Mouse (Mus musculus) stomach, embryonic 14.5 days (tissue): Measurements from ENCODE around the gene Efr3b. TPM values are rescaled to one million over a fixed set of nuclear protein-coding genes. Genes with fewer than 3 reads are reported as not detected.

Experiments
- ATAC-seq: fragments of 200-750 bp; cut with Nextera tagmentation; 2 replicates; pipeline ENCODE4 v1.8.0; 2017; ENCODE audit warnings: low read depth, moderate TSS enrichment; ENCODE audit not compliant: insufficient number of reproducible peaks, insufficient read depth, low FRiP score
- H3K27ac ChIP-seq: fragments of 300-500 bp; sonication (generic); 2 replicates; pipeline ENCODE4 v1.5.1; 2014; ENCODE audit warnings: mild to moderate bottlenecking, low read length, moderate library complexity, mixed read lengths
- H3K27me3 ChIP-seq: fragments of 300-500 bp; sonication (generic); 2 replicates; pipeline ENCODE4 v1.6.1; 2014; ENCODE audit warnings: low read length, control low read depth, mixed read lengths; ENCODE audit not compliant: control insufficient read depth, insufficient read depth
- H3K36me3 ChIP-seq: fragments of 300-500 bp; sonication (generic); 2 replicates; pipeline ENCODE4 v1.6.1; 2014; ENCODE audit warnings: mild to moderate bottlenecking, control low read depth, low read length, moderate library complexity, mixed read lengths; ENCODE audit not compliant: control insufficient read depth, insufficient read depth
- H3K4me1 ChIP-seq: fragments of 300-500 bp; sonication (generic); 2 replicates; pipeline ENCODE4 v1.6.1; 2014; ENCODE audit warnings: low read length, control low read depth, mixed read lengths; ENCODE audit not compliant: control insufficient read depth, insufficient read depth
- H3K4me2 ChIP-seq: fragments of 300-500 bp; sonication (generic); replicated peaks from 2 replicates; pipeline ENCODE4 v1.6.1; 2014; ENCODE audit warnings: low read depth, low read length, control low read depth
- H3K4me3 ChIP-seq: fragments of 300-500 bp; sonication (generic); 2 replicates; pipeline ENCODE4 v1.5.1; 2014; ENCODE audit warnings: low read depth, low read length, control low read depth
- H3K9ac ChIP-seq: fragments of 300-500 bp; sonication (generic); replicated peaks from 2 replicates; pipeline ENCODE4 v1.6.1; 2014; ENCODE audit warnings: low read depth, mild to moderate bottlenecking, control low read depth, low read length, moderate library complexity, mixed read lengths
- H3K9me3 ChIP-seq: fragments of 300-500 bp; sonication (generic); 2 replicates; pipeline ENCODE4 v1.6.1; 2016; ENCODE audit warnings: low read depth, low read length, control low read depth; ENCODE audit not compliant: control insufficient read depth
- WGBS: fragments of 180-500 bp; shearing (Covaris S2); extraction: QIAGEN DNeasy Blood & Tissue Kit; methylation state at CpG from one replicate; pipeline ENCODE4 v1.1.7; 2014; 5-methylcytosine and 5-hydroxymethylcytosine counted together
- polyA plus RNA-seq: library from polyadenylated mRNA; unstranded; fragments of >200 nt; fragmentation: Nextera tagmentation; extraction: Ambion mirVana; gene quantifications from 2 replicates; pipeline ENCODE4 v1.2.1, GENCODE M21; 2014

Gene Efr3b
- polyA plus RNA-seq, 1 experiment from 2014 or later, result 3.5 TPM

DNA sequence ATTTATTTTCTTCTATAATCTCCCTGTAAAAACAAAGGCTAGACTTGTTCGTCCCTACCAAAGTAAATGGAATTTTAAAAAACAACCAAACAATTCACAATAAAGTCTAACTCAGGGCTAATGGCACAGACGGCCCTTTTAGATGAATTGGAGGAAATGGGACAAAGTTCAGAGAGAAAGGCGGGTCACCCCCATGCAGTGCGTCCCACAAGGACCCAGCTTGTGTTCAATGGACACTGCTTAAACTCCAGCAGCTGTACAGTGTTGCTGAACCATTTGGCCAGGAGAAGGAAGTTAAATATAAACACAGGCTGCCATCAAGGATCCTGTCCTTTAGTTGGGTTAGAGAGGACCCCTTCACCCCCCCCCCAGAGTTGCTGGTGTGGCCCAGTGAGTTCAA lies 30.9 kb downstream of the Efr3b start:
- Histone ChIP-seq H3K4me3 (no peak overlapping the region), H3K9ac (no peak overlapping the region), H3K27me3 (no peaks in the 10 kb centered on the region), H3K36me3 (no peaks in the 10 kb centered on the region), H3K27ac (peak overlapping the region; percentile 0; the same call in 1 of the 2 replicates), H3K9me3 (no peaks in the 10 kb centered on the region), H3K4me1 (peaks cover 11% of the 10 kb centered on the region; the same call in 1 of the 2 replicates), H3K4me2 (no peak overlapping the region)
- WGBS, result 37% methylated on average over 4 of the region's 4 CpGs
- ATAC-seq, result no peak

DNA sequence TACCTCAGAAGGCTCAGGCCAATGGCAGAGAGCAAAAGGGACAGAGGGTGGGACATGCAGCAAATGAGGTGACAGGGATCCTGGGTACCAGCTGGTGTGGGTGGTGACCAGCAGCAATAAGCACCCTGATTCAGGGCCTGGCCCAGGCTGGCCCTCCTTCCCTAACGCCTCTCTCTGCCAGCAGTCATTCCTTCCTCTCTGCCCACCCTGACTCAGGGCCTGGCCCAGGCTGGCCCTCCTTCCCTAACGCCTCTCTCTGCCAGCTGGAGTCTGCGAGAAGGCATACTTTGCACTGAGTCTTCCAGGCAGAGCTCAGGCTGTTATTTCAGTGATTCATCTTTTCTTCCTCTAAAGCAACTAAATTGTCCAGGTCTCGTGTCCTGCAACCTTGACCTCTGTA lies 31.5 kb downstream of the Efr3b start:
- H3K4me3 ChIP-seq, result no peak overlapping the region
- no peak overlapping the region; the same call in 1 of the 2 replicates for H3K27ac ChIP-seq
- no peaks in the 10 kb centered on the region for H3K9me3 ChIP-seq
- H3K4me1 ChIP-seq, result peaks cover 11% of the 10 kb centered on the region; the same call in 1 of the 2 replicates
- WGBS, result 42% methylated on average over 4 of the region's 4 CpGs
- no peak overlapping the region for H3K4me2 ChIP-seq
- H3K36me3 ChIP-seq, result no peaks in the 10 kb centered on the region
- ATAC-seq, result no peak
- H3K27me3 ChIP-seq, result no peaks in the 10 kb centered on the region
- H3K9ac ChIP-seq, result no peak overlapping the region; the same call in 1 of the 2 replicates

DNA sequence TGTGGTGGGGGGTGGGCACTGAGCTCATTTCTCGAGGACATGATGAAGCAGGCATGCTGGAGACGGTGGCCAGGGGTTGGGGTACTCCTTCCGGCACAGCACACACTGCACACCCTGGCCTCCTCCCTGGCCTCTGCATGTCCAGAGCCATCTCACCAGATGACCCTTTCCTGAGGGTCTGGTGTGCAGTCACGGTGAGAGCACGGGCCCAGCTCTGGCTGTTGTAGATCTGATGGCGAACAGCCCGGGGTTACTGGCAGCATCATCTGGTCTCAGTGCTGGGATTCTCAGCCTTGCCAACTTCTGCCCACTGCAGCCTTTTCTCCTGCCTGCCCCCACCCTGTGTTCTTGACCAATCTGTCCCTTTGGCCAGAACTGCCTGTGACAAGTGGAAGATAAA lies 32.6 kb downstream of the Efr3b start:
- no peak overlapping the region for H3K27ac ChIP-seq
- H3K4me1 ChIP-seq, result peaks cover 11% of the 10 kb centered on the region; the same call in 1 of the 2 replicates
- H3K4me2 ChIP-seq, result no peak overlapping the region
- no peaks in the 10 kb centered on the region for H3K27me3 ChIP-seq
- H3K36me3 ChIP-seq, result no peaks in the 10 kb centered on the region
- no peak for ATAC-seq
- no peaks in the 10 kb centered on the region for H3K9me3 ChIP-seq
- no peak overlapping the region for H3K4me3 ChIP-seq
- H3K9ac ChIP-seq, result no peak overlapping the region
- WGBS, result 74% methylated on average over 7 of the region's 7 CpGs

DNA sequence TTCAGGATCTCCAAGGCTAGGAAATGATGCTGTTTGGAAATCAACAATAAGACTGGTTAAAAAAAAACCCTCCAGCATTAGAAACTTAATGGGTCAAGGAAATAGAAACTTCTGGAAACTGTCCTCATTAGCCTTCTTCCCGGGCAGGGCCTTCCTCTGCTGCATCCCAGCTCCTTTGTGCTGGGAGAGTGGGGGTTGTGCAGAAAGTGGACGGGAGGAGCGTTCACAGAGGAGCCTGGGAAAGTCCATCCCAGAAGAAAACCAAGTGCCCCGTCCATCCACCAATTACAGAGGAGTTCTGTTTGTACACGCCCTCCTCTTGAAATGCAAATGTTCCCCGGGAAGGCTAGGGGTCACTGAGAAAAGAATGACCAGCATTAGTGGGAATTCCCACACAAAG lies 34.1 kb downstream of the Efr3b start:
- Histone ChIP-seq H3K27ac (no peak overlapping the region), H3K27me3 (no peaks in the 10 kb centered on the region), H3K4me3 (no peak overlapping the region), H3K9me3 (no peaks in the 10 kb centered on the region), H3K9ac (no peak overlapping the region), H3K4me2 (no peak overlapping the region), H3K4me1 (peaks cover 11% of the 10 kb centered on the region; the same call in 1 of the 2 replicates), H3K36me3 (no peaks in the 10 kb centered on the region)
- WGBS, result 30% methylated on average over 6 of the region's 6 CpGs
- ATAC-seq, result no peak

GRCm38 (mm10) chr12:4000406-4000805 lies 38.3 kb downstream of the Efr3b start:
- Histone ChIP-seq H3K27me3 (no peaks in the 10 kb centered on the region), H3K9me3 (no peaks in the 10 kb centered on the region), H3K4me2 (no peak overlapping the region), H3K4me1 (no peaks in the 10 kb centered on the region), H3K4me3 (no peak overlapping the region), H3K9ac (no peak overlapping the region), H3K36me3 (no peaks in the 10 kb centered on the region), H3K27ac (no peak overlapping the region)
- WGBS, result 83% methylated on average over 5 of the region's 5 CpGs
- no peak for ATAC-seq

DNA sequence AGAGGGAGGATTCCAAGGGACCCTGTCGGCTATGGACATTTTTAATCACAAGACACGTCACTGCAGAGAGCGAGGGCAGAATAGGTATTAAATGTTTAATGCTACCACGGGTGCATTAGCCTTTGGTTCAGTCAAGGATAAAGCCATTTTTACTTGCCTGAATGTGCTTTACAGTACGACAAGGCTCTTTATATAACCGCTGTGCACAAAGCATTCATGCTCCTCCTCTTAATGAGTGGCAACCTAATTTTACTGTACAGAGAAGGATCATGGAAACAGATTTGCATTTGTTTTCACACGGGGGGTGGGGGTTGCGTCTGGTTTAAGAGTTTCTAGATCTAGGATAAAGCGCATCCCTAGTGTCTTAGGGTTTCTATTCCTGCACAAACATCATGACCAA lies 42.0 kb downstream of the Efr3b start:
- Histone ChIP-seq H3K27me3 (no peaks in the 10 kb centered on the region), H3K4me1 (no peaks in the 10 kb centered on the region), H3K27ac (no peak overlapping the region), H3K4me3 (no peak overlapping the region), H3K9ac (no peak overlapping the region), H3K9me3 (no peaks in the 10 kb centered on the region), H3K4me2 (no peak overlapping the region), H3K36me3 (no peaks in the 10 kb centered on the region)
- ATAC-seq, result no peak
- 86% methylated on average over 9 of the region's 9 CpGs for WGBS

DNA sequence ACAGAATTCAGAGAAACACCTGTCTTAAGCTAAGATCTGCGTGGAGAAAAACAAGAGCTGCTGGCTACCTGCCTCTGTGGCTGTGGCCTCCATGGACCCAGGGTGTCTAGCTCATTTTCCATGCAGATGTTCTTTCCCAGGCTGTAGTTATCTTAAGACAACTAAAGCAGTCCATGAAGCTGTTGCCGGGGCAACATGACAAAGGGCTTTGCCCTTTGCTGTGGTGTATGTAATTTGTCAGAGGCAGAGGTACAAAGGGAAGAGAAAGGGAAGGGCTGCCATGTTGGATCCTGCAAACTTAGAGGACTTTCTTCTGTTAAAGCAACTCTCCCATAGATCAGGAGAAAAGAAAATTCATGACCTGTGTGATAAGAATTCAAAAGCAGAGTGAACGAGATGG lies 47.7 kb downstream of the Efr3b start:
- no peak for ATAC-seq
- WGBS, result 78% methylated on average over 3 of the region's 3 CpGs
- Histone ChIP-seq H3K9me3 (no peaks in the 10 kb centered on the region), H3K36me3 (no peaks in the 10 kb centered on the region), H3K27ac (no peak overlapping the region), H3K4me1 (no peaks in the 10 kb centered on the region), H3K4me3 (no peak overlapping the region), H3K4me2 (no peak overlapping the region), H3K9ac (no peak overlapping the region), H3K27me3 (no peaks in the 10 kb centered on the region)

DNA sequence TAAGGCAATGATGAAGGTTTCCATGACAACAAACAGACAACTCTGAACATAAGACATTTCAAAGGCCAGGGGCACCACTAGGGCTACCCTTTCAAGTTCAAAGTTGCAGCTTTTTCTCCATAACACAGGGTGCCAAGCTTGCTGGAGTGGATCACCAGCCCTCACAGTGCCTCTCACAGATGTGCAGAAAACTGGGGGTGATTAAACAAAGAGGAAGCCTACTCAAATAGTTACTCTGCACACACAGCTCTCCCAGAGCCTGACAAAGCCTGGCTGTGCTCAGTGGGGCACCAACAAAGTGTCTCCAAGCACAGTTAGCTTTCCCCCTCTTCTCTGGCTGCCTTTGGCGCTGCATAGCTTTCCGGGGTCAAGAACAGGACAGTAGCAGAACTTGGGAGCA lies 48.8 kb downstream of the Efr3b start:
- H3K9me3 ChIP-seq, result no peaks in the 10 kb centered on the region
- no peak overlapping the region for H3K27ac ChIP-seq
- H3K36me3 ChIP-seq, result no peaks in the 10 kb centered on the region
- H3K4me1 ChIP-seq, result no peaks in the 10 kb centered on the region
- peak; percentile 56; the same call in 1 of the 2 replicates for ATAC-seq
- no peak overlapping the region for H3K4me2 ChIP-seq
- no peak overlapping the region for H3K9ac ChIP-seq
- H3K4me3 ChIP-seq, result no peak overlapping the region
- 56% methylated on average over 2 of the region's 2 CpGs for WGBS
- no peaks in the 10 kb centered on the region for H3K27me3 ChIP-seq

DNA sequence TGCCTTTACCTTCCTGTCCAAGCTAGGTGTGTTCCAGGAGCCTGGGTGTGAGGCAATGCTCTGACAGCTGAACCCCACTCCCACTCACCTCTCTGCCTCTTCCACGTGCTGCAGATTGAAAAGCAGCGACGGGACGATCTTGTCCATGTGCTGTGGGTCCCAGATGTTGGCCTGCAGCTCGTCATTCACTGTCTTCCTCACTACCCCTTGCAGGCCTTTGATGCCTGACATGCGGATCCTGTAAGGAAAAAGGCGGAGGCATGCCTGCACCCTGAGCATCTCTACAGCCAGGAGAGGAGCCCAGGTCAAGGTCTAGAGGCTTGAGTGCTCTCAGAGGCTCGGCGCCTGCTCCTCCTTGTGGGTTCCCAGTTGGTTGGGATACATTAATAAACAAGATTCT lies 54.3 kb downstream of the Efr3b start:
- H3K9ac ChIP-seq, result no peak overlapping the region
- peaks cover 6% of the 10 kb centered on the region for H3K4me1 ChIP-seq
- H3K27me3 ChIP-seq, result no peaks in the 10 kb centered on the region
- no peak overlapping the region for H3K4me3 ChIP-seq
- H3K9me3 ChIP-seq, result no peaks in the 10 kb centered on the region
- H3K36me3 ChIP-seq, result no peaks in the 10 kb centered on the region
- 65% methylated on average over 9 of the region's 9 CpGs for WGBS
- H3K4me2 ChIP-seq, result no peak overlapping the region
- H3K27ac ChIP-seq, result no peak overlapping the region
- ATAC-seq, result no peak
